Mouse (Mus musculus) myocyte (in vitro differentiated cells): ENCODE measurements at regions not wholly inside any gene's neighbourhood (a gene's known extent, or its start where the extent isn't known, plus 50 kb on each side); places are given as distances from the start of the nearest gene placed in this dataset.

ENCODE experiments used
- H3K27me3 ChIP-seq: one replicate; pipeline ENCODE4 v1.6.1; 2011; ENCODE audit not compliant: control insufficient read depth, insufficient read depth, insufficient read length
- H3K36me3 ChIP-seq: one replicate; pipeline ENCODE4 v1.6.1; 2011; ENCODE audit not compliant: control insufficient read depth, insufficient read depth
- H3K4me2 ChIP-seq: one replicate; pipeline ENCODE4 v1.6.1; 2011; ENCODE audit warnings: low read depth, control low read depth
- H3K4me3 ChIP-seq: one replicate; pipeline ENCODE4 v1.5.1; 2011; ENCODE audit warnings: mild to moderate bottlenecking, control low read depth, moderate library complexity
- H3K79me2 ChIP-seq: one replicate; pipeline ENCODE4 v1.6.1; 2011; ENCODE audit not compliant: control insufficient read depth, insufficient read depth
- H3ac ChIP-seq: one replicate; pipeline ENCODE4 v1.6.1; 2011; ENCODE audit not compliant: control insufficient read depth, insufficient read length
- CEBPB ChIP-seq: IDR thresholded peaks from 2 replicates; pipeline ENCODE4 v1.6.1; 2011; ENCODE audit warnings: mild to moderate bottlenecking, moderate library complexity; ENCODE audit not compliant: poor library complexity, insufficient read depth, severe bottlenecking
- E2F4 ChIP-seq: IDR thresholded peaks from one replicate; pipeline ENCODE4 v1.6.1; 2011; ENCODE audit warnings: mild to moderate bottlenecking, control low read depth, moderate library complexity; ENCODE audit not compliant: insufficient read depth
- MAX ChIP-seq: IDR thresholded peaks from one replicate; pipeline ENCODE4 v1.6.1; 2011; ENCODE audit warnings: low read depth, mild to moderate bottlenecking, control low read depth
- MYOD1 ChIP-seq, 3 experiments: IDR thresholded peaks; one replicate each; pipeline ENCODE4 v1.6.1; 2011; ENCODE audit warnings: control low read depth in 2 of 3, low read depth in 2 of 3, mild to moderate bottlenecking in 2 of 3, moderate library complexity in 1 of 3; ENCODE audit not compliant: insufficient read length in 2 of 3, control insufficient read depth in 1 of 3
- MYOG ChIP-seq, 3 experiments: IDR thresholded peaks; one replicate each; pipeline ENCODE4 v1.6.1; 2011; ENCODE audit warnings: control low read depth in 2 of 3, low read depth in 2 of 3, mild to moderate bottlenecking in 2 of 3; ENCODE audit not compliant: insufficient read length in 2 of 3, control insufficient read depth in 1 of 3, insufficient read depth in 1 of 3
- POLR2A ChIP-seq: IDR thresholded peaks from one replicate; pipeline ENCODE4 v1.6.1; 2011; ENCODE audit warnings: low read depth, mild to moderate bottlenecking, control low read depth, moderate library complexity; ENCODE audit not compliant: insufficient read length
- POLR2AphosphoS2 ChIP-seq: IDR thresholded peaks from one replicate; pipeline ENCODE4 v1.6.1; 2011; ENCODE audit warnings: low read depth, control low read depth; ENCODE audit not compliant: insufficient read length
- REST ChIP-seq: IDR thresholded peaks from one replicate; pipeline ENCODE4 v1.6.1; 2011; ENCODE audit warnings: mild to moderate bottlenecking, control low read depth, moderate library complexity; ENCODE audit not compliant: insufficient read depth, insufficient read length
- SRF ChIP-seq: IDR thresholded peaks from one replicate; pipeline ENCODE4 v1.6.1; 2011; ENCODE audit warnings: low read depth; ENCODE audit not compliant: control insufficient read depth, insufficient read length
- TCF12 ChIP-seq: IDR thresholded peaks from one replicate; pipeline ENCODE4 v1.6.1; 2011; ENCODE audit warnings: mild to moderate bottlenecking, control low read depth; ENCODE audit not compliant: poor library complexity, insufficient read depth, severe bottlenecking
- TCF3 ChIP-seq: IDR thresholded peaks from one replicate; pipeline ENCODE4 v1.6.1; 2011; ENCODE audit warnings: low read depth, control low read depth; ENCODE audit not compliant: insufficient read length
- USF1 ChIP-seq: IDR thresholded peaks from one replicate; pipeline ENCODE4 v1.6.1; 2011; ENCODE audit warnings: low read depth, mild to moderate bottlenecking, control low read depth, moderate library complexity

DNA sequence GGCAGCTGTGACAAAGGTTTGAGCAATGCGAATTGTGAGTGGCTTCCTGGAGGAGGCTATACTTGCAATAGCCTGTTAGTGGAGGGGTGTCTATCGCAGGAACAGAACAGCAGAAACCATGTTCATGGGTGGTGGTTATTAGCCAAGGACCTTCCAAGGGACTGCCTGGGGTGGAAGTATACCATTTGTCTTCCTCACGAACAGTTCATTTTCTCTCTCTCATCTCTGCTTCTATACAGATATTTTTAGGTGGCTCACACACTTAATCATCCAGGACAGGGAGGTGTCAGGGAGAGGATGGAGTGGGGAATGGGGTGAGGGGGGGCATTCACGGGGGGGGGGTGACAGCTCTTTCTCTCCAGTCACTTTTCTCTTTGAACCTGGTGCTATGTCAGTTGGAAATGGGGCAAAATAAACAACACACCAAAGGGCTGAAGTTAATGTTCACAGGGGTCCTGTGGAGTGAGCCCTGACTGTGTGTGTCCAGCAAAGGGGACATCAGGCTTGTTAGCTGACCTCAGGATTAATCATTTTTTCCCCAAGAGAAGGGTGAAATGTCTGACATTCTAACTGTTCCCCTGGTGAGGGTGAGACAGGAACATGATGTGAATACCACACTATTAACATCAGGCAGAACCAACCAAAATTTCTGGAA is 91.5 kb upstream of the Plxnc1 start:
- Histone ChIP-seq H3K36me3 (no peaks in the 10 kb centered on the region), H3K4me3 (no peak overlapping the region), H3K79me2 (no peaks in the 10 kb centered on the region), H3K4me2 (no peak overlapping the region), H3ac (no peak overlapping the region), H3K27me3 (no peaks in the 10 kb centered on the region)
- no peak for TF ChIP-seq REST
- no peak for TF ChIP-seq MYOG (IDR thresholded peaks at IDR 0.05; ENCODE audit: control insufficient read depth in 1 of 3, insufficient read depth in 1 of 3, insufficient read length in 2 of 3, low read depth in 2 of 3)
- no peak for TF ChIP-seq TCF3
- TF ChIP-seq E2F4, result no peak
- TF ChIP-seq TCF12, result no peak
- no peak for TF ChIP-seq MYOD1 (IDR thresholded peaks at IDR 0.05; ENCODE audit: control insufficient read depth in 1 of 3, insufficient read length in 2 of 3, low read depth in 2 of 3)
- TF ChIP-seq POLR2A, result no peak
- TF ChIP-seq CEBPB, result no peak
- no peak for TF ChIP-seq SRF
- no peak for TF ChIP-seq USF1

DNA sequence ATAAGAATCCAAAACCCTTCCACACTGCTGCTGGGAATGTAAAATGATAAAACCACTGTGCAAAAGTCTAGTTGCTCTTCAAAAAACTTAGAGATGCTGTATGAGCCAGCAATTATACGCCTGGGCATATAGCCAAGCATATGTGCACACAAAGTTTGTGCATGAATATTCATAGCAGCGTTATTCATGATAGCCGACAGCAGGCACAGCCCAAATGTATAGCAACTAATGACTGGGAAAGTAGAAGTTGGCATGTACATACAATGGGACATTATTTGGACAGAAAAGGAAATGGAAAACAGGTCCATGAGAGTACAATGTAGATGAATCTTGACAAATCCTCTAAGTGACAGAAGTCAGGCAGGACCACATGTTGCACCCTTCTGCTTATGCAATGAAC is 90.7 kb upstream of the Plxnc1 start:
- Histone ChIP-seq H3K4me2 (no peak overlapping the region), H3ac (no peak overlapping the region), H3K27me3 (no peaks in the 10 kb centered on the region), H3K4me3 (no peak overlapping the region), H3K79me2 (no peaks in the 10 kb centered on the region), H3K36me3 (no peaks in the 10 kb centered on the region)
- no peak for TF ChIP-seq POLR2AphosphoS2
- no peak for TF ChIP-seq MYOD1 (IDR thresholded peaks at IDR 0.05; ENCODE audit: control insufficient read depth in 1 of 3, insufficient read length in 2 of 3, low read depth in 2 of 3)
- no peak for TF ChIP-seq SRF
- TF ChIP-seq MYOG (IDR thresholded peaks at IDR 0.05; ENCODE audit: control insufficient read depth in 1 of 3, insufficient read depth in 1 of 3, insufficient read length in 2 of 3, low read depth in 2 of 3), result no peak
- TF ChIP-seq POLR2A, result no peak
- TF ChIP-seq MAX, result no peak
- no peak for TF ChIP-seq TCF3
- TF ChIP-seq REST, result no peak
- no peak for TF ChIP-seq CEBPB
- no peak for TF ChIP-seq TCF12
- no peak for TF ChIP-seq USF1
- no peak for TF ChIP-seq E2F4

DNA sequence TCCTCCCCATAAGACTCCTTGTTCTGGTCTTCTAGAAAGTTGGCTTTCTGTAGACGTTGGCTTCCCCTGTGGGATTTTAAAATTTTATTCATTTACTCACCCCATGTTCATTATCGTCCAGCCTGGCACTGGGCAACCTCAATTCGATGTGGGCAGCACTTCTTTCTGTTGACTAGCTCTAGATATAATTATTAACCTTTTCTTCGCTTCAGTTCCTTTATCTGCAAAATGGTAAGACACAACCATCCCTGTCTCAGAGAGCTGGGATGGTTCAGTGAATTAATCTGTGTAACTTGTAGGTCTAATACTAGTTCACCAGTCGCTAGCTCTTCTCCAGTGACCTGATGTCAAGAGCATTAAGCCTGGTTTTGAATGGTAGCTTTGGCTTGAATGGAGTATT is 89.9 kb upstream of the Plxnc1 start:
- Histone ChIP-seq H3ac (no peak overlapping the region), H3K36me3 (no peaks in the 10 kb centered on the region)

DNA sequence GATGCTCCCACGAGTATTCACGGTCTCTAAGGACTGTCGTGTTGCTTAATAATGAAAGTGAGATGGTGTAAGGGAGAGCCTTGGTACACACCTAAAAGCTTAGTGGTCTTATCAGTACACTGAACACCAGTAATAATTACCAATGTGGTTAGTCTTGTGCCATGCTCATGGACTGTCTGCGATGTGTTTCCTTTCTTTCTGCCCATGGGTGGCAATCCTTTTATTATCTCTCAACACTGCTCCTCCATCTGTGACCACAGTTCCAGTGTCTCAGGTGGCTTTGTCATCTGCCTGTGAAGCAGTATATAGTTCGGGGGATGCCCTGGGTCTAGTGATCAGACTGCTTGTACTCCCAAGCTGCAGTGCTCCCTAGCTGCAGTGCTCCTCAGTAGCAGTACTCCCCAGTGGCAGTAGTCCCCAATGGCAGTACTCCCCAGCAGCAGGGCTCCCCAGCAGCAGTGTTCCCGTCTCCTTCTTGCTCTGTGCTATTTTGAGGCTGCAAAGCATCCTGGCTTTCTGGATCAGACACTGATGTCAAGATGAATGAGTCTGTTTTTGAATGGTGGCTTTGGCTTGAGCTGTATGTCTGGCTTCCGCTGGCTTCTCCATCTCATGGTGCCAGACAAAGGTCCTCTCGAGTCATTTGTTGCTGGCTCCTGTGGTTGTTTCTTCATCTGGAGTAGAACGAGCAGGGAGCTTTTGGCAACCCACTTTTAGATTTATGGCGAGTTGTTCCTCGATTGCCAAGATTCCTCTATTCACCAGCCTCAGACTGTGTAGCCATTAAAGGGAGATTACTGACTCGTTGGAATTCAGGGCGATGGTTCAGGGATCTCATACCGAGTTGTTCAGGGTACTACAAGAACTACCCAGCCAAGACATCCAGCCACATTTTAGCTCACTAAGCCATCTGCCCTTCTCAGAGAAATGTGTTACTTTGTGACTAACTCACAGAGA is 88.4 kb upstream of the Plxnc1 start:
- no peak for TF ChIP-seq TCF3
- TF ChIP-seq MYOD1 (IDR thresholded peaks at IDR 0.05; ENCODE audit: control insufficient read depth in 1 of 3, insufficient read length in 2 of 3, low read depth in 2 of 3), result no peak
- TF ChIP-seq USF1, result no peak
- TF ChIP-seq SRF, result no peak
- TF ChIP-seq E2F4, result no peak
- no peak for TF ChIP-seq CEBPB
- TF ChIP-seq MAX, result no peak
- no peak for TF ChIP-seq TCF12
- no peak for TF ChIP-seq POLR2AphosphoS2
- no peak for TF ChIP-seq REST
- no peak for TF ChIP-seq POLR2A
- no peak for TF ChIP-seq MYOG (IDR thresholded peaks at IDR 0.05; ENCODE audit: control insufficient read depth in 1 of 3, insufficient read depth in 1 of 3, insufficient read length in 2 of 3, low read depth in 2 of 3)
- no peak overlapping the region for H3ac ChIP-seq
- H3K36me3 ChIP-seq, result no peaks in the 10 kb centered on the region
- no peaks in the 10 kb centered on the region for H3K79me2 ChIP-seq
- H3K4me2 ChIP-seq, result no peak overlapping the region
- H3K27me3 ChIP-seq, result no peaks in the 10 kb centered on the region
- H3K4me3 ChIP-seq, result no peak overlapping the region

More for the DNA sequence above, 89.9 kb upstream of the Plxnc1 start:
- no peak overlapping the region for H3K4me3 ChIP-seq
- H3K4me2 ChIP-seq, result no peak overlapping the region
- TF ChIP-seq REST, result no peak
- TF ChIP-seq E2F4, result no peak
- no peak for TF ChIP-seq MAX
- TF ChIP-seq TCF3, result no peak
- no peak for TF ChIP-seq USF1
- TF ChIP-seq SRF, result no peak
- no peak for TF ChIP-seq POLR2A
- no peak for TF ChIP-seq MYOG (IDR thresholded peaks at IDR 0.05; ENCODE audit: control insufficient read depth in 1 of 3, insufficient read depth in 1 of 3, insufficient read length in 2 of 3, low read depth in 2 of 3)
- TF ChIP-seq TCF12, result no peak
- no peak for TF ChIP-seq CEBPB
- TF ChIP-seq MYOD1 (IDR thresholded peaks at IDR 0.05; ENCODE audit: control insufficient read depth in 1 of 3, insufficient read length in 2 of 3, low read depth in 2 of 3), result no peak
- TF ChIP-seq POLR2AphosphoS2, result no peak
- H3K27me3 ChIP-seq, result no peaks in the 10 kb centered on the region
- H3K79me2 ChIP-seq, result no peaks in the 10 kb centered on the region
